Mouse (Mus musculus): Measurements from ENCODE around the gene Olfr417. TPM values are rescaled to one million over a fixed set of nuclear protein-coding genes. Genes with fewer than 3 reads are reported as not detected.
"Not testable (repeated sequence)": the region's sequence is repeated elsewhere in the genome, so short reads cannot be mapped to it uniquely, and the experiment has no call there.

Gene Olfr417
- not detected in 2 replicates for polyA plus RNA-seq (2011; ENCODE audit: insufficient read depth, insufficient read length, low replicate concordance, missing spikeins)

DNA sequence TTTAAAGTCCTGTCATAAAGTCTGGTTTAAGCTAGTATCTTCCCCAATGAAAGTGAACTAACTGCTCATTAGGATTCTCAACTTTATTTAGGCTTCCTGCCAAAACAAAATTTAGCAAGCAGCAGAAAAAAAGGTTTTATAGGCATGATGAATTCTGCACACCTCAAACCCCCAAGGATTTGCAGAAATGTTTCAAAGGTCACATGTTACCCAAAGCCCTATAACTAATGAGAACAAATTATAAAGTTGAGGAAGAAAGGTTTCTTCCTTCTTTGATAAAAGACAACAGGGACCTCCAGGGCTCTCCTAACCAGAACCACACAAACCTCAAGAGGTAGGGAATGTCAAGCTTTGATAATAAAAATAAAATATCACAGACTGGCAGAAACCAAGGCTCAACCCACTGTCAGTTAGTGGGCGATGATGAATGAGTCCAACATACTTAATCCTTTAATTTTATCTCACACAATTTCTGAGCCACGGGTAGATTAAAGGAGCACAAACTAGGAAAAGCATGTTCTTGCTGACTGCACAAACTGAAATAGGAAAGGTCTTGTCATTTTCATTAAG lies at the start of gene Olfr417:
Gene Olfr417, plus strand, starts transcription at position 241 of the 570 bp plus-strand sequence.
- TF ChIP-seq CTCF (IDR thresholded peaks at IDR 0.05; ENCODE audit: control insufficient read depth, insufficient read depth, low read length) (no peak), POLR2A (IDR thresholded peaks at IDR 0.05; ENCODE audit: borderline replicate concordance, control insufficient read depth, low read depth, low read length) (no peak)
- WGBS: 6% methylated on average over 2 of the region's 2 CpGs
- H3K4me1 ChIP-seq (ENCODE audit: control insufficient read depth, insufficient read depth, low read length): no peaks in the 10 kb centered on the region
- H3K4me3 ChIP-seq (replicated peaks; ENCODE audit: control insufficient read depth, low read depth, low read length): no peak within 1 kb of the TSS
- no peak within 1 kb of the TSS for H3K27ac ChIP-seq (ENCODE audit: control insufficient read depth, insufficient read depth, low read depth, low read length, poor library complexity)

DNA sequence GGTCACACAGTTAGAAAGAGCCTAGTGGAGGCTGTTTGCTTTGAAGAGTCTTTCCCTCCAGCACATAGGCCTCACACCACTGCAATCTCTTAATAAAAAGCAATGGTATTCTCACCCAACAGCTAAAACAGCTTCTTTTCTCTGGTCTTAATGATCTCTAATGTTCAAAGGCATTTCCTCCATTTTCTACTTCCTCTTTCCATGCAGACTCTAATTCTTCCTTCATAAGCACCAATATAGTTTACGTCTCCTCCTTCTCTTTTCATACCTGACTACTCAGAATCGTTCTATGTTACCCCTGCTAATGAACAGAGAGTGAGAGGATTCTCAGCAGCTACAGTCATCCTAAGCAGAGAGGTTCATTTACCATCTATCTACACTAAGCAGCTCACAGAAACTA lies 47.6 kb upstream of the Olfr417 start:
- no peak overlapping the region for H3K27ac ChIP-seq (ENCODE audit: control insufficient read depth, insufficient read depth, low read depth, low read length, poor library complexity)
- TF ChIP-seq CTCF (IDR thresholded peaks at IDR 0.05; ENCODE audit: control insufficient read depth, insufficient read depth, low read length) (no peak), POLR2A (IDR thresholded peaks at IDR 0.05; ENCODE audit: borderline replicate concordance, control insufficient read depth, low read depth, low read length) (no peak)
- H3K4me3 ChIP-seq (replicated peaks; ENCODE audit: control insufficient read depth, low read depth, low read length): no peak overlapping the region
- 15% methylated on average over 2 of the region's 2 CpGs for WGBS
- no peaks in the 10 kb centered on the region for H3K4me1 ChIP-seq (ENCODE audit: control insufficient read depth, insufficient read depth, low read length)

GRCm38 (mm10) chr1:174330218-174330617 lies 34.7 kb upstream of the Olfr417 start, which contains the start of gene Mptx1:
Mptx1 (plus strand) TSS chr1:174330518.
- Histone ChIP-seq H3K4me3 (replicated peaks; ENCODE audit: control insufficient read depth, low read depth, low read length) (no peak within 1 kb of the TSS), H3K4me1 (ENCODE audit: control insufficient read depth, insufficient read depth, low read length) (no peaks in the 10 kb centered on the region), H3K27ac (ENCODE audit: control insufficient read depth, insufficient read depth, low read depth, low read length, poor library complexity) (no peak within 1 kb of the TSS)
- TF ChIP-seq CTCF (IDR thresholded peaks at IDR 0.05; ENCODE audit: control insufficient read depth, insufficient read depth, low read length) (no peak), POLR2A (IDR thresholded peaks at IDR 0.05; ENCODE audit: borderline replicate concordance, control insufficient read depth, low read depth, low read length) (no peak)

DNA sequence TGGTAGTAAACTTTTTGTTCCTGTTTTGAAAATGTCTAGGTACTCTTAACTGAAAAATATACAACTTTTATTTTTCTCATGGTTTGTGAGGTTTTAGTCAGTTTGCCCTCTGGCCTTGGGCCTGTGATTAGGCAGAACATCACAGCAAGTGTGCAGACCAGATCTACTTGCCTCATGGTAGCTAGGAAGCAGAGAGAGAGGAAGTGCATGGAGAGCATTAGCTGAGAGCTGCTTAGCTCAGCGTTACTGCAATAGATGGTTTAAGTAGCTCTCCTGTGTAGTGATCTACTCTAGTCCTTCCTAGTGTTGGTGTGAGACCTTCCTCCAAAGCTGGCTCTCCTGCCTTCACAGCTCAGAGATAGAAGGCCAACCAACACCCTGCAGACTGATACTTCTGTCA lies 11.3 kb upstream of the Olfr417 start:
- not testable (repeated sequence) for H3K27ac ChIP-seq (ENCODE audit: control insufficient read depth, insufficient read depth, low read depth, low read length, poor library complexity); H3K4me3 ChIP-seq (replicated peaks; ENCODE audit: control insufficient read depth, low read depth, low read length); H3K4me1 ChIP-seq (ENCODE audit: control insufficient read depth, insufficient read depth, low read length)
- 6% methylated on average over 1 of the region's 1 CpGs for WGBS

DNA sequence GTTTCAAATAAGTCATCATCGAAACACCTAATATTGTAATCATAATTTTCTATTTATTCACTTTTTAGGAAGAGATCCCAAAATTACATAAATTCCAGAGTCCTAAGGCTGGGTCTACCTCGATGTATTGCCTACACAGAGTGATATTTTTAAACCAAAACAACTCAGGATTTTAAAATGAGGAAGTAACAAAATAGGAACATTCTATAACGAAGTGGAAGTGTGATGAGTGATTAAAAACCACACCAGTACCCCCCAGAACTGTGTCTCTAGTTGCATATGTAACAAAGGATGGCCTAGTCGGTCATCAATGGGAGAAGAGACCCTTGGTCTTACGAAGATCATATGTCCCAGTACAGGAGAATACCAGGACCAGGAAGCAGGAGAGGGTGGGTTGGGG lies 10.3 kb upstream of the Olfr417 start:
- WGBS: 14% methylated on average over 5 of the region's 5 CpGs

GRCm38 (mm10) chr1:174373799-174374198 lies 8.9 kb downstream of the Olfr417 start:
- Histone ChIP-seq H3K27ac (ENCODE audit: control insufficient read depth, insufficient read depth, low read depth, low read length, poor library complexity) (no peak overlapping the region), H3K4me1 (ENCODE audit: control insufficient read depth, insufficient read depth, low read length) (no peaks in the 10 kb centered on the region), H3K4me3 (replicated peaks; ENCODE audit: control insufficient read depth, low read depth, low read length) (no peak overlapping the region)
- WGBS: 88% methylated on average over 3 of the region's 3 CpGs
- TF ChIP-seq CTCF (IDR thresholded peaks at IDR 0.05; ENCODE audit: control insufficient read depth, insufficient read depth, low read length) (no peak), POLR2A (IDR thresholded peaks at IDR 0.05; ENCODE audit: borderline replicate concordance, control insufficient read depth, low read depth, low read length) (no peak)

More for the DNA sequence above, 10.3 kb upstream of the Olfr417 start:
- TF ChIP-seq POLR2A (IDR thresholded peaks at IDR 0.05; ENCODE audit: borderline replicate concordance, control insufficient read depth, low read depth, low read length): no peak
- TF ChIP-seq CTCF (IDR thresholded peaks at IDR 0.05; ENCODE audit: control insufficient read depth, insufficient read depth, low read length): no peak
- no peak overlapping the region for H3K27ac ChIP-seq (ENCODE audit: control insufficient read depth, insufficient read depth, low read depth, low read length, poor library complexity)
- no peak overlapping the region for H3K4me3 ChIP-seq (replicated peaks; ENCODE audit: control insufficient read depth, low read depth, low read length)
- H3K4me1 ChIP-seq (ENCODE audit: control insufficient read depth, insufficient read depth, low read length): no peaks in the 10 kb centered on the region

DNA sequence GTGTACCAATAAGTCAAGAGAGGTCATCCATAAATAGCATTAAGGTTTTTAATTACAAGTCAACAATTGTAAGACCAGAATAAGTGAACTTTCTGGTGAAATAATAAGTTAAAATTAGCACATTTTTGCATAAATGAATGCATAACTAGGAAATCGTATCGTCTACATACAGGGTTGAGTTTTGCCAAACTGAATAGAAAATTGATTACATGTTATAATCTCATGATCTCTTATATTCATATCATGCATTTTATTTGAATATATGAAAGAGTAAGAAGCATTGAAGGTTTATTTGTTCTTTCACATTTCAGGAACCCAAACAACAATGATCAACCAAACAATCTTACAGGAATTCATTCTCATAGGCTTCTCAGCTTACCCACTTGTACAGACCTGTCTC lies 25.8 kb downstream of the Olfr417 start, which contains the start of gene Olfr248:
Gene Olfr248, plus strand, starts transcription at position 301 of the 400 bp plus-strand sequence.
- Histone ChIP-seq H3K27ac (ENCODE audit: control insufficient read depth, insufficient read depth, low read depth, low read length, poor library complexity) (no peak within 1 kb of the TSS), H3K4me1 (ENCODE audit: control insufficient read depth, insufficient read depth, low read length) (no peaks in the 10 kb centered on the region), H3K4me3 (replicated peaks; ENCODE audit: control insufficient read depth, low read depth, low read length) (no peak within 1 kb of the TSS)
- TF ChIP-seq CTCF (IDR thresholded peaks at IDR 0.05; ENCODE audit: control insufficient read depth, insufficient read depth, low read length) (no peak), POLR2A (IDR thresholded peaks at IDR 0.05; ENCODE audit: borderline replicate concordance, control insufficient read depth, low read depth, low read length) (no peak)
- WGBS: 92% methylated on average over 2 of the region's 2 CpGs

DNA sequence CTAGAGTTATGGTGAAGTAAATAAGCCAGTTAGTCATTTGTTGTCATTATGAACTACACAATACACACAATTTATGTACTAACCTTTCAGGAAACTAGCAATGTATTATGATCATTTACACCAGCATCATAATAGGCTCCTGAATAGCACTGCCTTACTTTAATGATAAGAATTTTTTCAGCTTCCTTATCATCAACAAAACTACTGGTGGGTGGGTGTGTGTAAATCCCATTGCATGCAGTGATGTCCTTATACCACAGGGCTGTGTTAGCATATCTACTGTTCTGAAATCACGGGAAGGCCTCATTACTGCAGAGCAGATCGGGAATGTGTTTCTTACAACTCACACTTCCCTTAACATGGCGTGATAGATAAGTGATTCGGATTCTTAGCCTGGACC lies 58.0 kb downstream of the Olfr417 start:
- TF ChIP-seq POLR2A (IDR thresholded peaks at IDR 0.05; ENCODE audit: borderline replicate concordance, control insufficient read depth, low read depth, low read length): no peak
- no peak for TF ChIP-seq CTCF (IDR thresholded peaks at IDR 0.05; ENCODE audit: control insufficient read depth, insufficient read depth, low read length)
- H3K4me1 ChIP-seq (ENCODE audit: control insufficient read depth, insufficient read depth, low read length): no peaks in the 10 kb centered on the region; the same call in 1 of the 2 replicates
- H3K4me3 ChIP-seq (replicated peaks; ENCODE audit: control insufficient read depth, low read depth, low read length): no peak overlapping the region
- no peak overlapping the region for H3K27ac ChIP-seq (ENCODE audit: control insufficient read depth, insufficient read depth, low read depth, low read length, poor library complexity)
- WGBS: 76% methylated on average over 4 of the region's 4 CpGs

- H3K4me3 ChIP-seq (replicated peaks; ENCODE audit: control insufficient read depth, low read depth, low read length): no peak within 1 kb of the TSS
- 53% methylated on average over 1 of the region's 1 CpGs for WGBS
- H3K4me1 ChIP-seq (ENCODE audit: control insufficient read depth, insufficient read depth, low read length): no peaks in the 10 kb centered on the region; the same call in 1 of the 2 replicates
- TF ChIP-seq POLR2A (IDR thresholded peaks at IDR 0.05; ENCODE audit: borderline replicate concordance, control insufficient read depth, low read depth, low read length): no peak
- TF ChIP-seq CTCF (IDR thresholded peaks at IDR 0.05; ENCODE audit: control insufficient read depth, insufficient read depth, low read length): no peak
- no peak within 1 kb of the TSS for H3K27ac ChIP-seq (ENCODE audit: control insufficient read depth, insufficient read depth, low read depth, low read length, poor library complexity)
These were observed 58.8 kb downstream of the Olfr417 start, which contains the start of gene Olfr414 for GRCm38 (mm10) chr1:174423764-174424163. Olfr414 (plus strand) TSS chr1:174424064.

Other genes starting within 250 kb of the Olfr417 start
- not detected in 2 replicates for gene Olfr231, start 244.0 kb upstream of the Olfr417 start, polyA plus RNA-seq (2011; ENCODE audit: insufficient read depth, insufficient read length, low replicate concordance, missing spikeins)
- not detected in 2 replicates for gene Olfr424, start 233.6 kb upstream of the Olfr417 start, polyA plus RNA-seq (2011; ENCODE audit: insufficient read depth, insufficient read length, low replicate concordance, missing spikeins)
- gene Olfr420, start 209.5 kb upstream of the Olfr417 start, polyA plus RNA-seq (2011; ENCODE audit: insufficient read depth, insufficient read length, low replicate concordance, missing spikeins): not detected in 2 replicates
- 47.1 and 68.7 TPM in 2 replicates for gene Spta1, start 192.3 kb upstream of the Olfr417 start, polyA plus RNA-seq (2011; ENCODE audit: insufficient read depth, insufficient read length, low replicate concordance, missing spikeins)
- not detected in 2 replicates for gene Olfr419, start 113.1 kb upstream of the Olfr417 start, polyA plus RNA-seq (2011; ENCODE audit: insufficient read depth, insufficient read length, low replicate concordance, missing spikeins)
- not detected in 2 replicates for gene Mptx1, start 34.6 kb upstream of the Olfr417 start, polyA plus RNA-seq (2011; ENCODE audit: insufficient read depth, insufficient read length, low replicate concordance, missing spikeins)
- gene Olfr248, start 25.9 kb downstream of the Olfr417 start, polyA plus RNA-seq (2011; ENCODE audit: insufficient read depth, insufficient read length, low replicate concordance, missing spikeins): not detected in 2 replicates
- gene Olfr414, start 58.9 kb downstream of the Olfr417 start, polyA plus RNA-seq (2011; ENCODE audit: insufficient read depth, insufficient read length, low replicate concordance, missing spikeins): not detected in 2 replicates
- gene Olfr220, start 77.0 kb downstream of the Olfr417 start, polyA plus RNA-seq (2011; ENCODE audit: insufficient read depth, insufficient read length, low replicate concordance, missing spikeins): not detected in 2 replicates
- gene Fmn2, start 136.7 kb downstream of the Olfr417 start, polyA plus RNA-seq (2011; ENCODE audit: insufficient read depth, insufficient read length, low replicate concordance, missing spikeins): 0.34 and 0.92 TPM in 2 replicates